Mouse (Mus musculus) layer of hippocampus, adult 2 months (tissue): Measurements from ENCODE around the gene Twf1. TPM values are rescaled to one million over a fixed set of nuclear protein-coding genes. Genes with fewer than 3 reads are reported as not detected.

Experiments
- DNase-seq, 2 experiments: peaks; one replicate each; pipeline ENCODE4 v3.0.0; 2022; ENCODE audit warnings: low spot score in 2 of 2
- H3K27ac ChIP-seq: fragments of 200-600 bp; 2 replicates; pipeline ENCODE4 v1.8.1; 2022
- H3K4me3 ChIP-seq: fragments of 200-600 bp; 2 replicates; pipeline ENCODE4 v1.8.1; 2022; ENCODE audit warnings: mild to moderate bottlenecking
- CTCF ChIP-seq: fragments of 200-600 bp; conservative IDR thresholded peaks from 2 replicates; pipeline ENCODE4 v1.8.1; 2022; ENCODE audit warnings: antibody characterized with exemption, mild to moderate bottlenecking, moderate library complexity
- total RNA-seq, 2 experiments: library from RNA; stranded (reverse); gene quantifications; 2 replicates each; pipeline ENCODE4 v1.2.3; 2021

The Twf1 gene
- total RNA-seq, 2 experiments from 2014 or later = 52.0 to 69.4 TPM

DNA sequence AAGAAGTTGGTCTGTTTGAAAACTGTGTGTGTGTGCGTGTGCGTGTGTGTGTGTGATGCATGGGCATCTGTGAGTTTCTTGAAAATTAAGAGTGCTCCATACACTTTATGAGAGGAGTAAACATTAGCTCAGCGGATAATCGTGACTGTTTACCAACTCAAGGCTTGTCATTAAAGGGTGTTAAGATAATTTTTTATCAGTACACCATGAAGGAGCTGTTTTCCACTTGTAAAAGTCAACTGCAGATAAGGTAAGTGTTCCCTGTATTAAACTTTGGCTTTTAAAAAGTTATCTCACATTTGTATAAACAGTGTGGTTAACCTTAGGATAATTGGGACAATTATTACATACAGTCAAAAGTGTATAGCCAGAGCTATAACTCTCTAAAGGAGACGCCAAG, 57.4 kb downstream of the Twf1 start:
- Histone ChIP-seq H3K4me3 (no peak overlapping the region), H3K27ac (no peak overlapping the region)
- TF ChIP-seq CTCF = no peak
- no peak for DNase-seq

DNA sequence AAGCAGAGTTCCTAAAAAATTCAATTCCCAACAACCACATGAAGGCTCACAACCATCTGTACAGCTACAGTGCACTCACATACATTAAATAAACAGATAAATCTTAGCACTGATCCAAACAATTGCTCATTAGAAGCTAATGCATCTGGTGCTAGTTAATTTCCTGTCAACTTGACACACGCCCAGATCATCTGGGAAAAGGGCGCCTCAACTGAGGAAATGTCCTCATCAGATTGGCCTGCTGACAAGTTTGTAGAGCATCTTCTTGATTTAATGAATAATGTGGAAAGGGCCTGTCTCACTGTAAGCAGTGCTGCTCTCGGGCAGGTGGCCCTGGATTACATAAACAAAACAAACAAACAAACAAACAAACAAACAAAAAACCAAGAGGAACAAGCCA, 59.2 kb downstream of the Twf1 start:
- no peak for TF ChIP-seq CTCF
- no peak overlapping the region for H3K27ac ChIP-seq
- H3K4me3 ChIP-seq = no peak overlapping the region
- no peak for DNase-seq

Other genes starting within 250 kb of the Twf1 start
- 10 to 100 TPM; 13.6 to 17.5 TPM for gene Adamts20, start 124.5 kb downstream of the Twf1 start, total RNA-seq
- 1 to 10 TPM; 3.7 to 4.3 TPM for gene Pus7l, start 46.3 kb downstream of the Twf1 start, total RNA-seq
- gene Irak4, start 46.2 kb downstream of the Twf1 start, total RNA-seq = 1 to 10 TPM; 1.8 to 3.4 TPM
- gene Tmem117, start 39.3 kb upstream of the Twf1 start, total RNA-seq = 1 to 10 TPM; 8.9 to 9.1 TPM